Mouse (Mus musculus) hindbrain, embryonic 15.5 days (tissue): ENCODE results near the gene Rhoc. TPM values are rescaled to one million over a fixed set of nuclear protein-coding genes. Genes with fewer than 3 reads are reported as not detected.

ENCODE experiments used
- ATAC-seq: fragments of 200-750 bp; cut with Nextera tagmentation; 2 replicates; pipeline ENCODE4 v1.8.0; 2017; ENCODE audit warnings: low read depth, moderate number of reproducible peaks, moderate TSS enrichment; ENCODE audit not compliant: low FRiP score
- H3K27ac ChIP-seq: fragments of 300-500 bp; sonication (generic); replicated peaks from 2 replicates; pipeline ENCODE4 v1.5.1; 2015; ENCODE audit warnings: mild to moderate bottlenecking, inconsistent platforms
- H3K27me3 ChIP-seq: fragments of 300-500 bp; sonication (generic); 2 replicates; pipeline ENCODE4 v1.6.1; 2015; ENCODE audit warnings: control low read depth, inconsistent platforms
- H3K36me3 ChIP-seq: fragments of 300-500 bp; sonication (generic); 2 replicates; pipeline ENCODE4 v1.6.1; 2015; ENCODE audit warnings: control low read depth, inconsistent platforms
- H3K4me1 ChIP-seq: fragments of 300-500 bp; sonication (generic); replicated peaks from 2 replicates; pipeline ENCODE4 v1.6.1; 2015; ENCODE audit warnings: control low read depth, inconsistent platforms
- H3K4me2 ChIP-seq: fragments of 300-500 bp; sonication (generic); 2 replicates; pipeline ENCODE4 v1.6.1; 2015; ENCODE audit warnings: moderate library complexity, mild to moderate bottlenecking, inconsistent platforms
- H3K4me3 ChIP-seq: fragments of 300-500 bp; sonication (generic); 2 replicates; pipeline ENCODE4 v1.5.1; 2015; ENCODE audit warnings: mild to moderate bottlenecking, inconsistent platforms
- H3K9ac ChIP-seq: fragments of 300-500 bp; sonication (generic); 2 replicates; pipeline ENCODE4 v1.6.1; 2015; ENCODE audit warnings: inconsistent platforms
- H3K9me3 ChIP-seq: fragments of 300-500 bp; sonication (generic); 2 replicates; pipeline ENCODE4 v1.6.1; 2016; ENCODE audit warnings: control low read depth, inconsistent platforms
- WGBS: fragments of 180-500 bp; shearing (Covaris S2); methylation state at CpG from one replicate; pipeline ENCODE4 v1.1.7; 2015; 5-methylcytosine and 5-hydroxymethylcytosine counted together
- polyA plus RNA-seq: library from polyadenylated mRNA; unstranded; fragments of >200 nt; fragmentation: Nextera tagmentation; extraction: Ambion mirVana; gene quantifications from 2 replicates; pipeline ENCODE4 v1.2.1, GENCODE M21; 2015

Gene Rhoc
- polyA plus RNA-seq, 1 experiment from 2014 or later, result 58.1 TPM

DNA sequence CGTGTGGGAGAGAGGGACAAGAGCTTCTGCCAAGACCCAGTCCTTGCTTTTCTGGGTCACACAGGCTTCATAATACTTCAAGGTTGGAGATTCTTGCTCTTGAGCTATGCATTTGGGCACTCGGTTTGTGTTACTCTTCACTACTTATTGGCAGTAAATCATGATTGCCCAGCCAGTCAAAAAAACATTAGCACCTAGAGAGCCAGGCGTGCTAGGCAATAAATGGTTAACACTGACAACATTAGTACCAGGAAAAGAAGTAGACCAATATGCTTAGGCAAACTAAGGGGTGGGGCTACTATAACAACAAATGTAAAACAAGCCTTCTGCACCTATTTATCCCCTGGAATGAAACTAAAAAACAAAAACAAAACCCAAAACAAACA, 30.6 kb downstream of the Rhoc start:
- peak overlapping the region; percentile 73 for H3K4me3 ChIP-seq
- peak overlapping the region; percentile 96 for H3K4me2 ChIP-seq
- no peaks in the 10 kb centered on the region for H3K9me3 ChIP-seq
- ATAC-seq, result no peak
- H3K9ac ChIP-seq, result no peak overlapping the region; the same call in 1 of the 2 replicates
- H3K27ac ChIP-seq, result peak overlapping the region; percentile 76; the same call in 1 of the 2 replicates
- peaks cover 18% of the 10 kb centered on the region for H3K4me1 ChIP-seq
- whole genome bisulfite sequencing, result 8% methylated on average over 3 of the region's 3 CpGs
- H3K36me3 ChIP-seq, result peaks cover 6% of the 10 kb centered on the region; the same call in 1 of the 2 replicates
- no peaks in the 10 kb centered on the region for H3K27me3 ChIP-seq

- Histone ChIP-seq H3K9ac (no peak overlapping the region), H3K27me3 (no peaks in the 10 kb centered on the region), H3K9me3 (no peaks in the 10 kb centered on the region), H3K4me3 (no peak overlapping the region), H3K27ac (no peak overlapping the region), H3K4me2 (no peak overlapping the region), H3K36me3 (peaks cover 9% of the 10 kb centered on the region), H3K4me1 (peaks cover 18% of the 10 kb centered on the region)
- WGBS, result 59% methylated on average over 1 of the region's 1 CpGs
- ATAC-seq, result no peak
Measured at GRCm38 (mm10) chr3:104820426-104820825, 32.3 kb downstream of the Rhoc start.

GRCm38 (mm10) chr3:104822413-104822812, 34.2 kb downstream of the Rhoc start:
- no peaks in the 10 kb centered on the region for H3K27me3 ChIP-seq
- no peak for ATAC-seq

DNA sequence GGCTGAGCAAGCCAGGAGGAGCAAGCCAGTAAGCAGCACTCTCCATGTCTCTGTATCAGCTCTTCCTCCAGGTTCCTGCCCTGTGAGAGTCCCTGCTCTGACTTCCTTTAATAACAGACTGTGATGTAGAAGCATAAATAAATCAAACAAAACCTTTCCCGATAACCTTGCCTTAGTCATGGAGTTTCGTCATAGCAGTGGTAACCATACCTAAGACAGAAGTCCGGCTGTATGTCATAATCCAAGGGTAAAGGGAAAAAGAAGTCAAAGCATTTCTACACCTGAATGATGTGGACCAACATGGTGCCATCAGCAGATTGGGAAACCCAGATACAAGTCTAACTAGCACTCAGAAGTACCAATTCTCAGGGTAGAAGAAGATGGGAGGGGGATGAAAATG, 47.6 kb downstream of the Rhoc start:
- ATAC-seq, result no peak
- no peaks in the 10 kb centered on the region for H3K9me3 ChIP-seq
- H3K27ac ChIP-seq, result no peak overlapping the region
- H3K4me3 ChIP-seq, result no peak overlapping the region
- no peaks in the 10 kb centered on the region for H3K4me1 ChIP-seq
- no peak overlapping the region for H3K9ac ChIP-seq
- no peaks in the 10 kb centered on the region for H3K27me3 ChIP-seq
- peaks cover 40% of the 10 kb centered on the region for H3K36me3 ChIP-seq
- WGBS, result 91% methylated on average over 3 of the region's 3 CpGs
- no peak overlapping the region for H3K4me2 ChIP-seq

More at GRCm38 (mm10) chr3:104822413-104822812, 34.2 kb downstream of the Rhoc start:
- Histone ChIP-seq H3K36me3 (peaks cover 18% of the 10 kb centered on the region), H3K9ac (no peak overlapping the region), H3K4me3 (no peak overlapping the region), H3K27ac (no peak overlapping the region), H3K4me2 (no peak overlapping the region), H3K9me3 (no peaks in the 10 kb centered on the region), H3K4me1 (peaks cover 10% of the 10 kb centered on the region)
- WGBS, result 83% methylated on average over 3 of the region's 3 CpGs

- Histone ChIP-seq H3K4me3 (no peak overlapping the region), H3K27me3 (no peaks in the 10 kb centered on the region), H3K9ac (no peak overlapping the region), H3K9me3 (no peaks in the 10 kb centered on the region), H3K4me1 (no peaks in the 10 kb centered on the region), H3K4me2 (no peak overlapping the region), H3K27ac (no peak overlapping the region), H3K36me3 (peaks cover 41% of the 10 kb centered on the region)
- no peak for ATAC-seq
- 96% methylated on average over 5 of the region's 5 CpGs for WGBS
Measured at GRCm38 (mm10) chr3:104841049-104841448, 52.9 kb downstream of the Rhoc start.

Other genes with a start within 250 kb of the Rhoc start
- gene Slc16a1, start 149.7 kb upstream of the Rhoc start, polyA plus RNA-seq, result 9.1 and 10.5 TPM in 2 replicates
- 1.2 and 2.9 TPM in 2 replicates for gene Ppm1j, start 7.3 kb upstream of the Rhoc start, polyA plus RNA-seq
- 0.16 TPM in 1 of 2 replicates, not detected in the other for gene Fam19a3, start 6.5 kb upstream of the Rhoc start, polyA plus RNA-seq
- 9.1 and 13.4 TPM in 2 replicates for gene Mov10, start 30.2 kb downstream of the Rhoc start, polyA plus RNA-seq
- gene St7l, start 75.6 kb downstream of the Rhoc start, polyA plus RNA-seq, result 31.8 and 34.7 TPM in 2 replicates
- gene Capza1, start 76.1 kb downstream of the Rhoc start, polyA plus RNA-seq, result 150 and 154 TPM in 2 replicates
- 1.1 and 1.2 TPM in 2 replicates for gene Wnt2b, start 173.5 kb downstream of the Rhoc start, polyA plus RNA-seq